Mouse (Mus musculus): ENCODE measurements around the gene Msln.
A peak's percentile ranks its signal among the peaks of the same experiment; 100 is the strongest.

Msln gene

DNA sequence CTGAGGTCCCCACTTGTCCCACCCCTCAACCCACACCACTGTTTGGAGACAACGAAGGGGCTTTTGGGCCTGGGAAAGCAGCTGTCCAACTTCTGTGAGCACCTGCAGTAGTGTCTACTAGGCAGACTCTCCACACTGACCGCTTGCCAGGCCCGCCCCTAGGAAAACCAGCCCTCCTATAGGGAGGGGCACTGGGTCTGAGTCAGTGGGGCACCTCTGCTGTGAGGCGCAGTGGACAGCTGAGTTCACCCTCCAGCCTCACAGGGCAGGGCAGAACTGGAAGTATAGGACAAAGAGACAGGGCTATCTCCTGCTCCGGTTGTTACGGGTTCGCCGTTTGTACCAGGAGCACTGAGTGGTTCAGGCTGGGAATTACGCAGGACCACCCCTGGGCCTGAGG is at the start of gene Msln:
Msln (minus strand) TSS at position 138 of the 400 bp plus-strand sequence.
- DNase-seq (ENCODE audit: low read depth), result no peak

DNA sequence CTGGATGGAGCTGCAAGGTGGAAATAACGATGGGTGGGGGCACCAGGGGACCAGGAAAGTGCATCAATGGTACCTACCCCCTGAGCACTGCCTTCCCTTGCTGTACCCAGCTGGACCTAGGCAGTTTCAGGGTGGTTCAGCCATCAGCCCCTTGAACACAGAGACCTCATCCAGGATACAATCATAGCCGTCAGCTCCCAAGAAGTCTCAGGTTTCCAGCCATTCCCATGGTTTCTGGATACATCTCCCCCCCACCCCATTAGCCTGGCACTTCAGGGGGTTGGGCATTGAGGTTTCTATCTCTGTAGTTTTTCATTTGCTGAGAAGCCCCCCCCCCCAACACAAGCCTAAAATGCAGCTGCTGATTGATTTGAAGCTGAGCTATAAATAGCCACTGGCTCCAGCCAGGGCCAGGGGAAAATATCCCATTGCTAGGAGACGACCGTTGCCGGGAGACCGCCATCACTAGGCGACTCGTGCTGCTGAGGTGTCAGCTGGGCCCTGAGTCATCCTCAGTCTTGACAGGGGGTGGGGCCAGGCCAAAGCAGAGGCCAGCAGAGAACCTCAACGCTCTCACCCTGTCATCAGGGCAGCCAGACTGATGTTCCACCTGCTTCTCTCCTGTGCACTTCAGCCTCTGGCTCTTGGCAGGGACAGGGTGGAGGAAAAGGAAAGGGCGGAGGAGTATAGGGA is 48.8 kb upstream of the Msln start:
- no peak for DNase-seq (ENCODE audit: low read depth)

DNA sequence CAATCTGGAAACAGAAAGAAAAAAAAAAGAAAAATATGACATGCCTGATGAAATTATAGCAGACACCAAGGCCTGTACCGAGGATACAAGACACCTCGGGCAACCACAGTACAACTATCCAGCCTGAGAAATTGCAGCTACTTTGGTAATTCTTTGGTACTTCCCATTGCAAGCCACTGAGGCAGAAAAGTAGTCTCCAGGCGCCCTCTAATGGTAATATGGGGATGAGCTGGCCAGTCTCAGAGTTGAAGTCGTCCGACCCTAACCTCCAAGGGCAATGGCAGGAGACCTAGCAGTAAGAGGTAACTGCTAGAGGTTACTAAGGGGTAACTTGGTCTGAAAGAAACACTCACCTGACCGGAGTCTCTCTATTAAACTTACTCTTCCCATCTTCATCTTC is 46.9 kb upstream of the Msln start:
- peak; percentile 73 for DNase-seq (ENCODE audit: low read depth)

DNA sequence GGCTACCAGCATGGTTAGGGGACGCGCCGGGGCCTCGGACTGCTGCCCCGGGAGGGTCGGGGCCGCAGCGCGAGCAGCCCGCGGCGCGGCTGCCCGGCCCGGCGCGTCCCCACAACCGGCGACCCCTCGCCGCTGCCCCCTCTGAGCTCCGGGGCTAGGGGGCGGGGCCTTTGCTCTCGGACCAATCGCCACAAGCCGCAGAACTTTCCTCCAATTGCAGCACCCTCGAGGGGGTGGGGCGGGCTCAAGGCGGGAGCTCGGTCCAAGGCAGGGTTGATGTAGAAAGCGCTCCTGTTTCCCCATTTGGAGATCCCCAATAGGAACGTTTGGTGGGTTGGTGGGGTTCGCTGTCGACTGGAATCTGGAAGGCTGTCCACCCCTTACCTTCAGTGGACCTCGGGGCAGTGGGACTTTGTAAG is 42.8 kb upstream of the Msln start, which contains the start of gene Metrn:
Metrn (minus strand) TSS at position 186 of the 419 bp plus-strand sequence.
- DNase-seq (ENCODE audit: low read depth), result peak; percentile 77

DNA sequence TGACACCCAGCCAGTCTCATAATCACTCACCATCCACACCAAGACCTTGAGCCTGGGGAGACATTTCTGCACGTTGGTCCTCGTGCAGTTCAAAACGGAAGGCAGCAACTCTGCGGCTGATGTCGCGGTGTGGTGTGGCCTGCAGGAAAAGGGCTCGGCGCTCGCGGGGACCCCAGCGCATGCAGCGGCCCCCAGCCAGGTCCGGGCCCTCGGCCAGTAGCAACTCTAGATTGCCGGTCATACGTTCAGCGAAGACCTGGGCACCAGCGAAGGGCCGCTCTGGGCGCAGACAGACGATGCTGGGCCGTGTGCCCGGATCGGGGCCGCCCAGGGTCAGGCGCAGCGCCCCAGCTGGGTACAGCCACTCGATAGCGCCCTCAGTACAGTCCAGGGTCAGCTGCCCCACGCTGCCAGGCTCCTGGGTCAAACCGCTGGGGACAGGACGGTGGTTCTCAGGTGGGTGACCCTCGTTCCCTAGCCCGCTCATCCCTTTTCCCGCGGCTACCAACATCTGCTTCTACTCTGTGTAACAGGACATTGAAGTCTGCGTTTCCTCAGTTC is 42.1 kb upstream of the Msln start:
- DNase-seq (ENCODE audit: low read depth), result no peak

DNA sequence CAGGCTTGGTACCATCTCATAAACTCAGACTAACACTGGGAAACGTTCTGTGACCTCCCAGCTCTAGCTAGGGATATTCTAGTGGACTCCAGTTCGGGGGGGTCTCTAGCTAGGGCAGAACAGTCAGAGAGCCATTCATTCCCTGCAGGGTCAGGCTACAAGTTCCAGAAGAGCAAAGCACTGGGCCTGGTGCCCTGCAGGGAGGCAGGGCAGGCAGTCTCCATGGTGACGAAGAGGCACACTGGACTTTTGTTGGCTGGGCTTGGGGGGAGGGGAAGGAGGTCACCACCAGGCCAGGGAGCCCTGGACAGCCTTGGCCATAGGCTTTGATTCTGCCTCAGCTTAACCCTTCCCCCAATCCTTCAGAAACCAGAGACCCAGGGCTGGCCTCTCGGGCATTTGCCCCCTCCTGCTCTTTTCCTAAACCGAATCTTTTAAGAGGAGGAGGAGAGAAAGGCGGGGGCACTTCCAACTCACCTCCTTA is 41.5 kb upstream of the Msln start, which contains the start of gene AC134908.4:
AC134908.4 (minus strand) TSS at position 51 of the 484 bp plus-strand sequence.
- no peak for DNase-seq (ENCODE audit: low read depth)

DNA sequence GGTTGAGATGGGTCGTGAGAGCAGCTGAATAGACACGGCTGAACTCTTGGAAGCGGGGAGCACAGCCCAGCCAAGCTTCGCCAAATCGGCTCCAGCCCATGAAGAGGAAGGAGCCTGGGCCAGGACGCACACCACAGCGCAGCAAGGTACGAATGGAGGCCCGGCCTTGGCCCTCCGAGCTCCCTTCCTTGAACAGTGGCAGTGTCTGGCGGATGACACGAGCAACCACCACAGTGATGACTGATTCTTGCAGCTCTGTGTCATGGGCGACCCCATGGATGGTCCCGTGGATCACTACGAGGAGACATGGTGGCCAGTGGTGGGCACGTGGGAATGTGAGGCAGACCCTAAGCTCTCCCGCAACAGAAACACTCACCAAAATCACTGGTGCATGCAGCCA is 40.8 kb upstream of the Msln start:
- DNase-seq (ENCODE audit: low read depth), result no peak

DNA sequence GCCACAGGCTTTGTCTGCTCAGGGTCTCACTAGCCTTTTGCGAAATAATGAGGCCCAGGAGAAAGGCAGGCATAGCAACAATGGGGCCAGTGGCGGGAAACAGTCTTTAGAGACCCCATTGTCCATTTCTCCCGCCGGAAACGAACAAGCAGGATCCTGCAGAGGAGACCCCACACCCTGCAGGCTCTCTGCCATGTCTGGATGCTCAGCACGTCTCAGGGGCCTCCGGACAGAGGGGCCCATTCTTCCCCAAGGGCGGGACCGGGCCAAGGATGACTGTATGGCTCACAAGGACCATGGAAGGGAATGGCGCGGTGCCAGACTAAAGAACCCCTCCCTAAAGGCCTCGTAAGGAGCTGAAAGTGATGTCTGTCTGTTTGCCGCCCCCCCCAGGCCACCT is 40.0 kb upstream of the Msln start:
- no peak for DNase-seq (ENCODE audit: low read depth)

DNA sequence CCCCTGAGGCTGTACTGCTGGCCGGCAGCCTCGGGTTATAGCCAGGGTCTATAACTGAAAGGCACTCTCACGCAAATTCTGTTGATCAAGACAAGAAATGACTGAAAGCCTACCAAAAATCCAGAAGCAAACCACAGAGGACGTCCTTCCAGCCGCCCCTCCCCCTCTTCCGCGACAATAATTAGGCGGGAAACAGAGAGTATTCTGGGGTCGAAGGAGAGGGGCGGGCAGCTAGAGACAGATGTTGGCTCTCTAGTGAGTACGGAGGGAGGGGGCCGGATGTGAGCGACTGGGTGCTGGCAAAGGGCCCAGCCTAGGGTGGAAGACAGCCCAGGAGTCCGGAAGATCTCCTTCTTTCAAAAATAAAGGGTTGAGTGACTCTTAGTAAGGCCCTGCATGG is 38.4 kb upstream of the Msln start, which contains the start of gene Fam173a:
Fam173a (minus strand) TSS at position 287 of the 400 bp plus-strand sequence.
- DNase-seq (ENCODE audit: low read depth), result peak; percentile 46

DNA sequence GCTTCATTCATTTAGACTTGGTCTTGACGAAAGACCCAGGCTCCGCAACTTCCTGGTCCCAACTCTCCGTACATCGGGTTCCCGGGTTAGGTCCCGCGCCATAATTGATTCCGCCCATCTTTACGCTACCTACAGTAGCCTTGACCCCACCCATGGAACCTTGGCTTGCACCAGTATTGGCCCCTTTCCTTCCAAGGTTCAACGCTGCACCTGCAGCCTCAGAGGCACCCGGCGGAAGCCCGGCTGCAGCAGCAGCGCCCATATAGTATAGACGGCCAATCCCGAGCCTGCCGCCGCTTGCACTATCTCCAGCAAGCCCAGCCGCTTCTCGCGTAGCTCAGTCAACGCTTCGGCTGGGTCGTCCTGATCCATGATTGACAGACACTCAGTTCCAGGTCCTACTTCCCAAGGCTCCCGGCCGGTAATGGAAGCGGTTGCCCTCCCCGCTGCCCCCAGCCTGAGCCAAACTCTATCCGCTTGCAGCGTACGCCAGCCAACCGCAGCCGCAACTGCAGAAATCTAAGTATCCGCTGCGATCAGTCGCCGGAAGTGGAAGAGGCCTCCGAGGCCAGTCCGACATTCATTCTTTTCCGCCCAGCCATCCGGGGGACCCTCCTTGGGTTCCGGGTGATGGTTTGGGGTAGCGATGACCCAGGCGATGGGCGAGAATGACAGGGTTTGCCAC is 37.8 kb upstream of the Msln start:
- DNase-seq (ENCODE audit: low read depth), result peak; percentile 82

DNA sequence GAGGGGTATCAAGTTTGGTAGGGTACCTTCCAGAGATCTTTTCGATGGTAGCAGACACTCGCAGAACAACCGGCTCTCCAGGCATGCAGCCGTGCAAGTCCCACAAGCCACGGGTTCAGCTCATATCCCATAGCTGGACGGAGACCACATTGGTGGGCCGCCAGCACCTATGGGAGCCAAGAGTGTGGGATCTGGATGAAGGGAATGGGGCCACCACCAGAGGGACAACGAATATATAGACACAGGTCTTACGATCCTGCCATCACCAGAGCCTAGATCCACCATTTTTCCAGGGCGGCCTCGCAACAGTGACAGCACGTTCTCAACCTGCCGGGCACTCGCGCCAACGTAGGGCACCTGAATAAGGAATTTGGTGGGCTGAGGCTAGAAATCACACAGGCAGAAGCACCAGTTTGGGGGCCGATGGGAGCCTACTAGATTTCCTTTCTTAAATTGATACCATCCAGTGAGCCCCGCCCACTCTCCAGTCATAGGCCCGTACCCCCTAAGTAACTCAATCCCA is 37.2 kb upstream of the Msln start:
- DNase-seq (ENCODE audit: low read depth), result no peak

DNA sequence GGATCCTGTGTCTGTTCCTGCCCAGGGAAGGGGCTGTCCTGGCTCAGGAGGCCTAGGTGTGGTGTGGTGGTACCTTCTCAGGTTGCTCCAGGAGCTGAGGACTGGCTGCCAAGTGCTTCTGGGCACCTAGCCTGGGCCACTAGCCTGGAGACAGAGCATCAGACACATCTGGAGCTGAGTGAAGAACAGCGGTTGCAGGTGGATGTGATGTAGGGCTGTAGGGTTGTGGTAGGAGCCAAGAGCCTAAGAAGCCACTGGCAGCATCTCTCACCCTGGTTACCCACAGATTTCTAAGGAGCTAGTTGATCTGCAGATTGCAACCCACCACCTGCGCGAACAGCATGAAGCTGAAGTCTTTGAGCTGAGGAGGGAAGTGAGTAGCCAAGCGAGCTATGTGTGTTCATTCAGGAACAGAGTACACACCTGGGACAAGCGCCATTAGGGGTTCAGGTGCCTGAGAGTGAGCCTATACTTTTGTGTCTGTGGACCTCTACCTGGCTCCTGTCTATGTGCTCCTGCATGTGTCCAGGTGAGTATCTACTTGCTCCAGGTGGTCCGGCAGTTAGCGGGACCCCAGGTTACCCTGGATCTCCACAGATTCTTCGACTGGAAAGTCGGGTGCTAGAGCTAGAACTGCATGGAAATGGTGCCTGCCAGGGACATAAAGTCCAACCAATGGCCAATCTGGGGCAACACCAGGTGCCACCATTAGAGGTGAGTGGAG is 32.8 kb upstream of the Msln start:
- DNase-seq (ENCODE audit: low read depth), result no peak

DNA sequence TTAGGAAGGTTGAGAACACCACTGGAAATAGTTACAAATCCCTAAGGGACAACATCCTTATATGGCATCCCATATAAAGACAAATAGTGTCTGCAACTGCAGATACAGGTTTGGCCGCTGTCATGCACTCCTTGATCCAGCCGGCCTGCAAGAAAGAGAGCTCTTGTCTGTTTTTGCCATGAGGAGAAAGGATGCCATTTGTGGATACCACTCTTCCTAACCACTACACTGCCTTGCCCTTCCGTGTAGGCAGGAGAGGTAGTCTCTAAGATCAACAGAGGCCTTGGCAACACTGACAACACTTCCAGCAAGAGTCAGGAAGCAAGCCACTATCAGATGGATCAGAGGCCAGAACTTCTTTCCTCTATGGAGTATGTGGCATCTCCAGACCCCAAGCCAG is 32.1 kb upstream of the Msln start, which contains the start of gene Ccdc78:
Ccdc78 (plus strand) TSS at position 301 of the 400 bp plus-strand sequence.
- no peak for DNase-seq (ENCODE audit: low read depth)

DNA sequence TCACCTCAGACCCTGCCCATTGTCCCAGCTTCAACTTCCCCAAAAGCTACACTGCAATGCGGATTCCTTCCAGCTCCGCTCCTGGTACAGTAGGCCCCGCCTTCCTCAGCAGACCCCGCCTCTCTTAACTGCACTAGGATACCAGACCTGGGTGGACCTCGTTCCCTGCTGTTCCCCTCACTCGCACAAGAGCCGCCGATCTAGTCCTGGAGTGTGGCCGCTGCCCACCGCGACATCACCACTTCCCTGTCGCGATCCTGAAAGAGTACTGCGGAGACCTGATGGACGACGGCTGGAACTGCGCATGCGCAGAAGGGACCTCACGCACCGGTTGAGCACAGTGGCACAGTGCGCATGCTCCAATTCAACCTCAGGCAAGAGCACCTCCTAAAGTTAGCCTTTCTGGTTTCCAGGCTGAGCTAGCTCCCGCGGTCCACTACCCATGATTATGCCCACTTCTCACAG is 31.1 kb upstream of the Msln start, which contains the start of gene Haghl:
Haghl (minus strand) TSS at position 393 of the 465 bp plus-strand sequence.
- DNase-seq (ENCODE audit: low read depth), result peak; percentile 94

DNA sequence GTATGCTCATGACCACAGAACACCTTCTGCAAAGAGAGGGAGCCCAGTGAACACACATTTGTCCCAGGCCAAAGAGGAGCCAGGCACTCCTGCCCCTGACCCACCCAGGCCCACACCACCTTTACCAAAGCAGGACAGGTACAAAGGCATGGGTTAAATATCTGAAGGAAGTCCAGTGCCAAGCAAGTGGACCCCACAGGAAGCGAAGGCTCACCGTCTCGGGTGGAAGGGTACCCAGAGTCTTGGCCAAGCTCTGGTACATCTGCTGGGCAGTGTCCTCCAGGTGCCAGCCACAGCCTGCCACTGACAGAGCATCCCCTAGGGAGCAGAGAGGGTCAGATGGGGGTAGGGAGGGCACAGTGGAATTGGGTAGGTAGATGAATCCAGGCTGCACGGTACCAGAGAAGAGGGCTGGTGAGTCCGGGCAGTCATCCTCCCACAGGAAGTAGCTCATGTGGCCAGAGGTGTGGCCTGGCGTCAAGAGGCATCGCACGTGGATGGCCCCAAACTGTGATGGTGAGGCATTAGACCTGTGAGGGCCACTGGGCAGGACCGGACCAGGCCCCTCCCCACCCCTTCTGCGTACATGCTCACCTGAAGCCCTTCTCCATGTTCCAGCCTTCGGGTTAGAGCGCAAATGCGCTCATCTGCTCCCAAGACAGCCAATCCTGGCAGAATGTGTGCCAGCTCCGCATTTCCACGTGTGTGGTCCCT is 29.8 kb upstream of the Msln start:
- no peak for DNase-seq (ENCODE audit: low read depth)

DNA sequence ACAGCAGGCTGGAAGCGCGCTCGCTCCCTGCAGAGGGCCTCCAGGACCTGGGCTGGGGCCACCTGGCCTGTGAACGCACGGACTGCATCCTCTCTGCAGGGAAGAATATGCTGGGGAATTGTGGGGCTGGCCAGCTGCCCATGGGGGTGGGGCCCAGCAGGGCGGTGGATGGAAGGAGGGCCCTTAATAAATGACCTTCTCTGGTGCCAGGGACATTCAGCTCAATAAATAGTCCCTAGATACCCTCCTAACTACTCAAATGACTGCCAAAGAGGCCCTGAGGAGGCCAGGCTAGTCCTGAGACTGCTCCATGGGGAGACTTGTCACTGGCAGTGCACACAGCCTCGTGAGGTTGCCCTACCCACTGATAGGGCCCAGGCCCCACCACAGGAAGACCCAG is 28.9 kb upstream of the Msln start:
- DNase-seq (ENCODE audit: low read depth), result no peak

DNA sequence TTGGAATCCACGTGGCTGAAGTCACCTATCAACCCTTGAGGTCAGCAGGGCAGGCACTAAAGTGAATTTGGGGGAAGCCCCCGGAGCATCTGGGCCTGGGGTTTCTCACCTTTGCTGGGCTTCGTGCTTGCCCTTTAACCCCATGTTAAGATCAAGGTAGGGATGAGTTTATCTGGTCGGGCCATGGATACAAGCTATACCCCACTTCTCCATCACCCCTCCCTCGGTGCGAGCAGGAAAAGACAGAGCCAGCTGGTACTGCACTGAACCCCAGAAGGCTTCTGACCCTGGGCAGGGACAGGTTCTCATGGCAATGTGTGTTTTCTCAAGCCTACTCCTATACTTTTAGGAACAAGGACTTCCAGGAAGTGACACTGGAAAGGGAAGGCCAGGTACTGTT is 27.2 kb upstream of the Msln start:
- no peak for DNase-seq (ENCODE audit: low read depth)

DNA sequence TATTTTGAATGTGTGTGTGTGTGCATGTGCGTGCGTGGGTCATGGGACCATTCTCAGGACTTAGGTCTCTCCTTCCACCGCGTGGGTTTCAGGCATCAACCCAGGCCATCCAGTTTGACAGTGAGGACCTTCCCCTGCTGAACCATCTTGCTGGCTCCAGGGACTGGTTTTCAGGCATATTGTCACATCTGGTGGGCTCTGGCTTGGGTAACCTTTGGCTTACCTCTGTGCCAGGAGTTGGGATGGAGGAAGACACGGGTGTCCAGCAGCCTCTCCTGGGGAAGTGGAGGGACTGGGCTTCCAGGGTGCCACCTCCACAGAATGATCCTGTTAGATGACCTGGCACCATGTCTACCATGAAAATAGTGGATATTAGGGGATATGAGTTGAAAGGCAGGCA is 23.8 kb upstream of the Msln start:
- DNase-seq (ENCODE audit: low read depth), result no peak

DNA sequence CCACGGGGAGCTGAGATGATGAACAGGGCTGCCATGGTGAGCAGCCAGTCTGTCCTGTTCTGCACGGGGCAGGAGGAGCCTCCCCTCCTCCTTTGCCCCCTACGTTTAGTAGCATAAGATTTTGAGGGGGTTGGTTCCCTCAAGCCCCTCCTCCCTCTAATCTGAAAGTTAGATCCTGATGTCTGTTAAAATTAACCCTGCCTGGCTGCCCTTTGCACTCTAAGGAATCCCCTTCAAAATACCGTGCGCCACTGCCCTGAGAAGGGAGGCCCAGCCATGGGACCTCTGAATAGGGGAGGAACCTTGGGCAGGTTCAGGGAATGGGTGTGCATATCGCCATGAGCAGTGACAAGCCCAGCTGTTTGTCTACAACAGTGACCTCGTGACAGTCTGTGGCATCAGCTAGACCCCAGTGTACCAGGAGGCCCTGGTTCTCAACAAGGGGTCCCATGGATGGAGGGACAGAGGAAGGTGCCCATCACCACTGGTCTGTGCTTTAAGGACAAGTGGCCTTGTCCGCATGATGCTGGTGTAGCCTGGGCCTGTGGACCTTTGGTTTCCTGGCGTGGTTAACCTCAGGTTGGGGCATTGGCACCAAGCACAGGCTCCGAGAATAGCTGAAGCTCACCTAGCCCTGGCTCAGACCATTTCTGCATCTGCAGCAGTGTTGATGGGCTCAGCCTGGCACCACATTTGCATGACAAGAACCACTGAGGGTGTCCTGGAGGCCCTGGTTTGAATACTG is 21.3 kb upstream of the Msln start:
- no peak for DNase-seq (ENCODE audit: low read depth)

DNA sequence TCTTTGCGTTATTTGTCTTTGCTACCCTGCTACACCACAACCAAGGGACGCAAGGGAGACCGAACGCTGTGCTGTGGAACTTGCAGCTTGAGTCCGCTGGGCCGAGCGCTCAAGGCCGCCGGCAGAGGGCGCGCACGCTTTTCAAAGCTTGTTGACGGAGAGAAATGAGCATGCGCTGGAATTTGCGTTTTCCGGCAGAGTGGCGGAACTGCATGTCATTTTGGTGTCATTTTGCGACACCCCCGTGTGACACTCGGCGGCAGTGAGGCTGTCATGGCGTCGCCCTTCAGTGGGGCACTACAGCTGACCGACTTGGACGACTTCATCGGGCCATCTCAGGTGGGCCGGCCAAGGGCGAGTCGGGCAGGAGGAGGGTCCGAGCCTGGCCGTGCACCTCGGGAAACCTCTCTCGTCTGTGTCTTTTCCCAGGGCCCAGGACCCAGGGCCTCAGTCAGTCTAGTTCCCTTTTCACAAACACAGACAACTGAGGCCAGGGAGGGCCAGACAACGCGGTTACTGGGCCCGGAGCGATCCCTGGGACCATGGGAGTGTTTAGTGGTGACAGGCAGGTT is 19.5 kb upstream of the Msln start, which contains the start of gene Narfl:
Narfl (plus strand) TSS at position 228 of the 572 bp plus-strand sequence.
- DNase-seq (ENCODE audit: low read depth), result peak; percentile 99
